Mouse (Mus musculus) limb, embryonic 13.5 days (tissue): ENCODE measurements at regions not wholly inside any gene's neighbourhood (a gene's known extent, or its start where the extent isn't known, plus 50 kb on each side); places are given as distances from the start of the nearest gene placed in this dataset.
"Not testable (repeated sequence)": the region's sequence is repeated elsewhere in the genome, so short reads cannot be mapped to it uniquely, and the experiment has no call there.

Experiments used
- ATAC-seq: fragments of 200-750 bp; cut with Nextera tagmentation; 2 replicates; pipeline ENCODE4 v1.8.0; 2017; ENCODE audit warnings: low read depth, moderate number of reproducible peaks, moderate TSS enrichment; ENCODE audit not compliant: low FRiP score
- H3K27ac ChIP-seq: fragments of 300-500 bp; sonication (generic); 2 replicates; pipeline ENCODE4 v1.5.1; 2015; ENCODE audit warnings: inconsistent platforms, mild to moderate bottlenecking, moderate library complexity
- H3K27me3 ChIP-seq: fragments of 300-500 bp; sonication (generic); 2 replicates; pipeline ENCODE4 v1.6.1; 2015; ENCODE audit warnings: mild to moderate bottlenecking, inconsistent platforms
- H3K36me3 ChIP-seq: fragments of 300-500 bp; sonication (generic); 2 replicates; pipeline ENCODE4 v1.6.1; 2015; ENCODE audit warnings: inconsistent platforms, mild to moderate bottlenecking, moderate library complexity
- H3K4me1 ChIP-seq: fragments of 300-500 bp; sonication (generic); 2 replicates; pipeline ENCODE4 v1.6.1; 2015; ENCODE audit warnings: inconsistent platforms
- H3K4me2 ChIP-seq: fragments of 300-500 bp; sonication (generic); replicated peaks from 2 replicates; pipeline ENCODE4 v1.6.1; 2015; ENCODE audit warnings: inconsistent platforms, mild to moderate bottlenecking, moderate library complexity
- H3K4me3 ChIP-seq: fragments of 300-500 bp; sonication (generic); 2 replicates; pipeline ENCODE4 v1.5.1; 2015; ENCODE audit warnings: moderate library complexity, mild to moderate bottlenecking, inconsistent platforms
- H3K9ac ChIP-seq: fragments of 300-500 bp; sonication (generic); 2 replicates; pipeline ENCODE4 v1.6.1; 2015; ENCODE audit warnings: mild to moderate bottlenecking, inconsistent platforms
- H3K9me3 ChIP-seq: fragments of 300-500 bp; sonication (generic); 2 replicates; pipeline ENCODE4 v1.6.1; 2016; ENCODE audit warnings: inconsistent platforms
- WGBS: fragments of 180-500 bp; shearing (Covaris S2); methylation state at CpG from one replicate; pipeline ENCODE4 v1.1.7; 2015; 5-methylcytosine and 5-hydroxymethylcytosine counted together

DNA sequence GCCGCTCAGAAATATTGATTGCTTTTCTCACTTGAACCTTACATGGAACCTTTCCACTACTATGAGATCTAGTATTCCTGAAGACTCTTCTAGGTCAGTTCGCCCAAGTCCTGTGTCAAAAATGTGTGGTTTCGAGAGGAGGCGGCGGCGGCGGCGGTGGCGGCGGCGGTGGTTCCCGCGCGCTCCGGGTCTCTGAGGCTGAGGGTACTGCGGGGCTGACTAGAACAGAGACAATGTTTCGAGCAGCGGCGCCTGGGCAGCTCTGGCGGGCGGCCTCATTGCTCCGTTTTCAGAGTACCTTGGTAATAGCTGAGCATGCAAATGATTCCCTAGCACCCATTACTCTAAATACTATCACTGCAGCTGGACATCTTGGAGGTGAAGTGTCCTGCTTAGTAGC, 957.0 kb upstream of the Gm597 start:
- not testable (repeated sequence) for H3K36me3 ChIP-seq, H3K27me3 ChIP-seq, ATAC-seq, H3K4me1 ChIP-seq, H3K4me2 ChIP-seq, H3K9me3 ChIP-seq, H3K27ac ChIP-seq, H3K4me3 ChIP-seq, H3K9ac ChIP-seq
- 82% methylated on average over 22 of the region's 22 CpGs for WGBS

DNA sequence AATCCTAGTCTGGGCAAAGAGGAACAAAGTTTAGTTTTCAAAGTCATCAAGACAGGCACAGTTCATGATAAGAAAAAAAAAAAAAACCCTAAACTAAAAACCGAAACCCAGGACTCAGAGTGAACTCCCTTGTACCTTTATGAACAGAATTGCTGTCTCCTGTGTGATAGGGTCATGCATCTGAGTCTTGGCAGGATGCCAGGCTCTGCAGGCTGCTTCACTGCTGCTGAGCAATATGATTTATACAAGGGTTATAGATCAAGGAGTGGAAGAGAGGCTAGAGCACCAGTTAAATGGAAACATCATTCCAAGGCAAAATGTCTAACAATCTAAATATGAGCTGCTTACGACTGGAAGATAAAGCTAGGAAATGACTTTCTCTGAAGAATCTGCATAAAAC, 951.9 kb upstream of the Gm597 start:
- 36% methylated on average over 2 of the region's 2 CpGs for WGBS
- no peaks in the 10 kb centered on the region for H3K36me3 ChIP-seq
- no peak overlapping the region for H3K4me2 ChIP-seq
- no peak overlapping the region for H3K9ac ChIP-seq
- no peak overlapping the region for H3K4me3 ChIP-seq
- H3K4me1 ChIP-seq = no peaks in the 10 kb centered on the region; the same call in 1 of the 2 replicates
- peak; percentile 71; the same call in 1 of the 2 replicates for ATAC-seq
- H3K27ac ChIP-seq = no peak overlapping the region
- H3K27me3 ChIP-seq = no peaks in the 10 kb centered on the region
- H3K9me3 ChIP-seq = no peaks in the 10 kb centered on the region
